Mouse (Mus musculus) hematopoietic stem cell, adult 5-6 weeks (primary cell): Measurements from ENCODE around the gene Tank. TPM values are rescaled to one million over a fixed set of nuclear protein-coding genes. Genes with fewer than 3 reads are reported as not detected.

Experiments used
- ATAC-seq, 2 experiments: fragments of 125-278 bp in 1 of 2; replicated peaks in 1 of 2; 2 replicates each; pipeline ENCODE4 v1.8.0; 2016 to 2017; ENCODE audit warnings: inconsistent platforms in 2 of 2, mild to moderate bottlenecking in 2 of 2, moderate number of reproducible peaks in 2 of 2, low read depth in 1 of 2, moderate TSS enrichment in 1 of 2; ENCODE audit not compliant: low FRiP score in 2 of 2, poor library complexity in 2 of 2, severe bottlenecking in 2 of 2, insufficient read depth in 1 of 2, low TSS enrichment in 1 of 2
- total RNA-seq: library from RNA; stranded (forward); fragments of 172-1452, 232-1000 nt; gene quantifications from 2 replicates; pipeline ENCODE4 v1.2.3, GENCODE M21; 2017

The Tank gene
- total RNA-seq: 61.2 and 69.9 TPM in 2 replicates

- ATAC-seq: peak; percentile 92 to 97
Measured at GRCm38 (mm10) chr2:61578433-61578832, at the start of gene Tank. TSS of gene Tank (plus strand) at chr2:61578585.

- ATAC-seq: no peak
Measured at GRCm38 (mm10) chr2:61532326-61532725, 46.1 kb upstream of the Tank start.

GRCm38 (mm10) chr2:61533131-61533530 lies 45.3 kb upstream of the Tank start:
- no peak for ATAC-seq

GRCm38 (mm10) chr2:61536901-61537300 lies 41.5 kb upstream of the Tank start:
- no peak for ATAC-seq

- ATAC-seq: no peak
Measured at GRCm38 (mm10) chr2:61539378-61539777, 39.0 kb upstream of the Tank start.

- ATAC-seq: no peak
Measured at GRCm38 (mm10) chr2:61542426-61542825, 36.0 kb upstream of the Tank start.

GRCm38 (mm10) chr2:61545666-61546065 lies 32.7 kb upstream of the Tank start:
- ATAC-seq: no peak

GRCm38 (mm10) chr2:61548021-61548420 lies 30.4 kb upstream of the Tank start:
- ATAC-seq: no peak

- no peak for ATAC-seq
Measured at GRCm38 (mm10) chr2:61551680-61552079, 26.7 kb upstream of the Tank start.

- no peak for ATAC-seq
Measured at GRCm38 (mm10) chr2:61555367-61555766, 23.0 kb upstream of the Tank start.

GRCm38 (mm10) chr2:61555825-61556224 lies 22.6 kb upstream of the Tank start:
- no peak for ATAC-seq

- no peak for ATAC-seq
Measured at GRCm38 (mm10) chr2:61556639-61557038, 21.7 kb upstream of the Tank start.

GRCm38 (mm10) chr2:61557848-61558471 lies 20.4 kb upstream of the Tank start:
- ATAC-seq: no peak

GRCm38 (mm10) chr2:61561058-61561457 lies 17.3 kb upstream of the Tank start:
- no peak for ATAC-seq

GRCm38 (mm10) chr2:61563202-61563601 lies 15.2 kb upstream of the Tank start:
- no peak for ATAC-seq

GRCm38 (mm10) chr2:61567045-61567783 lies 11.2 kb upstream of the Tank start:
- no peak for ATAC-seq

GRCm38 (mm10) chr2:61569181-61569580 lies 9.2 kb upstream of the Tank start:
- ATAC-seq: no peak

- no peak for ATAC-seq
Measured at GRCm38 (mm10) chr2:61571343-61571955, 6.9 kb upstream of the Tank start.
